Mouse (Mus musculus) midbrain, postnatal 0 days (tissue): ENCODE measurements around the gene Olfr193. TPM values are rescaled to one million over a fixed set of nuclear protein-coding genes. Genes with fewer than 3 reads are reported as not detected.
"Not testable (repeated sequence)": the region's sequence is repeated elsewhere in the genome, so short reads cannot be mapped to it uniquely, and the experiment has no call there.

Experiments
- ATAC-seq: fragments of 200-750 bp; cut with Nextera tagmentation; 2 replicates; pipeline ENCODE4 v1.8.0; 2017; ENCODE audit warnings: moderate number of reproducible peaks, mild to moderate bottlenecking, moderate TSS enrichment, moderate library complexity; ENCODE audit not compliant: low FRiP score
- DNase-seq: peaks from one replicate; pipeline ENCODE4 v3.0.0-alpha.2; 2015; ENCODE audit warnings: low spot score
- H3K27ac ChIP-seq: fragments of 300-500 bp; sonication (generic); 2 replicates; pipeline ENCODE4 v1.5.1; 2014; ENCODE audit warnings: low read depth, mild to moderate bottlenecking, low read length, mixed read lengths
- H3K27me3 ChIP-seq: fragments of 300-500 bp; sonication (generic); 2 replicates; pipeline ENCODE4 v1.6.1; 2014; ENCODE audit warnings: low read length, control low read depth, mixed read lengths; ENCODE audit not compliant: insufficient read depth
- H3K36me3 ChIP-seq: fragments of 300-500 bp; sonication (generic); 2 replicates; pipeline ENCODE4 v1.6.1; 2014; ENCODE audit warnings: low read length, control low read depth, mixed read lengths; ENCODE audit not compliant: insufficient read depth
- H3K4me1 ChIP-seq: fragments of 300-500 bp; sonication (generic); 2 replicates; pipeline ENCODE4 v1.6.1; 2014; ENCODE audit warnings: mild to moderate bottlenecking, control low read depth, antibody characterized with exemption, low read length, mixed read lengths; ENCODE audit not compliant: insufficient read depth
- H3K4me2 ChIP-seq: fragments of 300-500 bp; sonication (generic); 2 replicates; pipeline ENCODE4 v1.6.1; 2014; ENCODE audit warnings: low read depth, mild to moderate bottlenecking, low read length, mixed read lengths; ENCODE audit not compliant: poor library complexity, severe bottlenecking
- H3K4me3 ChIP-seq: fragments of 300-500 bp; sonication (generic); 2 replicates; pipeline ENCODE4 v1.5.1; 2014; ENCODE audit warnings: low read depth, mild to moderate bottlenecking, low read length, moderate library complexity
- H3K9ac ChIP-seq: fragments of 300-500 bp; sonication (generic); replicated peaks from 2 replicates; pipeline ENCODE4 v1.6.1; 2014; ENCODE audit warnings: mild to moderate bottlenecking, low read length, moderate library complexity, mixed read lengths; ENCODE audit not compliant: poor library complexity, severe bottlenecking
- H3K9me3 ChIP-seq: fragments of 300-500 bp; sonication (generic); 2 replicates; pipeline ENCODE4 v1.6.1; 2016; ENCODE audit warnings: low read length, control low read depth
- CTCF ChIP-seq: IDR thresholded peaks from 2 replicates; pipeline ENCODE4 v1.5.1; 2016; ENCODE audit warnings: antibody characterized with exemption, mild to moderate bottlenecking
- WGBS: fragments of 180-500 bp; shearing (Covaris S2); extraction: QIAGEN DNeasy Blood & Tissue Kit; methylation state at CpG from one replicate; pipeline ENCODE4 v1.1.7; 2014; 5-methylcytosine and 5-hydroxymethylcytosine counted together
- polyA plus RNA-seq: library from polyadenylated mRNA; unstranded; fragments of >200 nt; fragmentation: Nextera tagmentation; extraction: Ambion mirVana; gene quantifications from 2 replicates; pipeline ENCODE4 v1.2.1, GENCODE M21; 2015
- total RNA-seq: library from RNA; depleted of rRNA; stranded (reverse); fragments of >200 nt; gene quantifications from 2 replicates; pipeline ENCODE4 v1.2.3, GENCODE M21; 2014; rRNA removed

Olfr193 gene
- total and polyA plus RNA-seq, 2 experiments from 2014 or later, result not detected

GRCm38 (mm10) chr16:59105312-59105711 is 6.4 kb downstream of the Olfr193 start:
- Histone ChIP-seq H3K27me3 (no peaks in the 10 kb centered on the region), H3K27ac (no peak overlapping the region), H3K4me1 (no peaks in the 10 kb centered on the region), H3K9me3 (no peaks in the 10 kb centered on the region), H3K9ac (no peak overlapping the region), H3K4me2 (no peak overlapping the region), H3K36me3 (no peaks in the 10 kb centered on the region), H3K4me3 (no peak overlapping the region)
- no peak for DNase-seq
- 79% methylated on average over 2 of the region's 2 CpGs for WGBS
- no peak for ATAC-seq
- TF ChIP-seq CTCF, result no peak

GRCm38 (mm10) chr16:59089722-59090121 is 22.0 kb downstream of the Olfr193 start, which contains the start of gene Olfr191:
TSS of gene Olfr191 (minus strand) at chr16:59089822.
- not testable (repeated sequence) for H3K36me3 ChIP-seq, H3K4me2 ChIP-seq, ATAC-seq, H3K4me3 ChIP-seq, H3K9ac ChIP-seq, H3K9me3 ChIP-seq, H3K27ac ChIP-seq, H3K27me3 ChIP-seq, DNase-seq, H3K4me1 ChIP-seq
- WGBS, result 20% methylated on average over 1 of the region's 1 CpGs

DNA sequence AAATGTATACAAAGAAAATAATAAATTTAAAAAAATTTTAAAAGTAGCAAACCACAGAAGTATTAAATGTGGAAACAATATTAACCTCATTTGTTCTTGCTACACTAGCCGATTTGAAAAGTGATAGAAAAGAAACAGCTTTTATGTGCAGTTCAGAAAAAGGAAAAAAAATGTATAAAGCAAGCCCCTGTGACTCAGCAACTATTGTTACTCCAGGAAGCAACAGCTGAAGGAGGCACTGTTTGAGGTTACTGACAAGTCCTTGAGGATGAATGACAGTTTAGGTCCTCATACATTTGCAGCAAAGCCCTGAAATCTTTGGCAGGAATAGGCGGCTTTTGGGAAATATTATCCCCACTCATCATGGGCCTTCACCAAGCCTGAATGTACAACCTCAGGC is 30.6 kb downstream of the Olfr193 start:
- H3K27ac ChIP-seq, H3K4me2 ChIP-seq, H3K4me3 ChIP-seq, DNase-seq, H3K4me1 ChIP-seq, H3K36me3 ChIP-seq, H3K27me3 ChIP-seq, H3K9me3 ChIP-seq, ATAC-seq, H3K9ac ChIP-seq: not testable (repeated sequence)
- WGBS, result 79% methylated on average over 2 of the region's 2 CpGs

DNA sequence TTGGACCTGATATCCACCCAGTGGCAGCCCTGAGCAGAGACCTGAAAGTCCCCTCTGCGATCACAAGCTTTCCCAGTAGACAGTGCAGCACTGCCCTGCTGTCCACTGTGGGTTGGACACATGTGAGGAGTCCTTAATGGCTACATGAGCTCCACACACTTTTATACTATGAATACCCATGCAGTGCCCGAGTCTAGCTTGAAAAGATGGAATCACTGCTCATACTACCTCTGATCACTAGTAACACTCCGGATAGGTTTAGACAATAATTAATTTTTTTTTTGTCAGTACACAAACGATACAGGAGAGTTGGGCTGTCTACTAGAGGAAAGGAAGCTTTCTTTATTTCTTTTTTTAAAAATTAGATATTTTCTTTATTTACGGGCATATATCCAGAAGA is 33.8 kb downstream of the Olfr193 start, which contains the start of gene Olfr190:
Olfr190 (minus strand) TSS at position 101 of the 400 bp plus-strand sequence.
- TF ChIP-seq CTCF, result no peak
- ATAC-seq (no peak), DNase-seq (no peak)
- no peak within 1 kb of the TSS for H3K4me2 ChIP-seq
- H3K36me3 ChIP-seq, result no peaks in the 10 kb centered on the region
- no peaks in the 10 kb centered on the region for H3K9me3 ChIP-seq
- H3K4me1 ChIP-seq, result no peaks in the 10 kb centered on the region
- no peak within 1 kb of the TSS for H3K27ac ChIP-seq
- 91% methylated on average over 5 of the region's 5 CpGs for WGBS
- H3K4me3 ChIP-seq, result no peak within 1 kb of the TSS
- no peak within 1 kb of the TSS for H3K9ac ChIP-seq
- H3K27me3 ChIP-seq, result no peaks in the 10 kb centered on the region

DNA sequence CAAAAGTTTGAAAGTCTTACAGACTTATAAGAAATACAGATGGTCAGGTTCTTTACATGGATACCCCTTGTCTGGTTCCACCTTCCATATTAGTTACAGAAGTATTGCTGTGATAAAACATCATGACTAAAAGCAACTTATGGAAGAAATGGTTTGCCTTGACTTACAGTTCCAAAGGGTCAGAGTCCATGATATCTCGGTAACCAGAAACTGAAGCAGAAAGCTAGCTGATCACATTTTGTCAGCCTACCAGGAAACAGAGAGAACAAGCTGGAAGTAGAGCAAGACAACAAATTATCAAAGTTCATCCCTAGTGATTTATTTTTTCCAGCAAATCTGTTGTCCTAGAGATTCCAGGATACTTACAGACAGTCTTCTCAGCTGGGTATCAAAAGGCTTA is 38.2 kb downstream of the Olfr193 start:
- no peak for TF ChIP-seq CTCF
- no peaks in the 10 kb centered on the region for H3K9me3 ChIP-seq
- no peak overlapping the region for H3K9ac ChIP-seq
- H3K27me3 ChIP-seq, result no peaks in the 10 kb centered on the region
- WGBS, result 88% methylated on average over 1 of the region's 1 CpGs
- no peak for ATAC-seq
- H3K4me2 ChIP-seq, result no peak overlapping the region
- no peak overlapping the region for H3K27ac ChIP-seq
- DNase-seq, result no peak
- no peaks in the 10 kb centered on the region for H3K36me3 ChIP-seq
- H3K4me1 ChIP-seq, result no peaks in the 10 kb centered on the region
- no peak overlapping the region for H3K4me3 ChIP-seq

- H3K4me3 ChIP-seq, result no peak overlapping the region
- TF ChIP-seq CTCF, result no peak
- H3K9me3 ChIP-seq, result no peaks in the 10 kb centered on the region
- no peak overlapping the region for H3K27ac ChIP-seq
- H3K27me3 ChIP-seq, result no peaks in the 10 kb centered on the region
- ATAC-seq, result no peak
- H3K4me2 ChIP-seq, result no peak overlapping the region
- H3K36me3 ChIP-seq, result no peaks in the 10 kb centered on the region
- no peaks in the 10 kb centered on the region for H3K4me1 ChIP-seq
- no peak overlapping the region for H3K9ac ChIP-seq
- no peak for DNase-seq
Measured at GRCm38 (mm10) chr16:59071755-59072154, 39.9 kb downstream of the Olfr193 start.

GRCm38 (mm10) chr16:59062411-59062810 is 49.3 kb downstream of the Olfr193 start:
- not testable (repeated sequence) for H3K4me2 ChIP-seq, H3K4me3 ChIP-seq, H3K36me3 ChIP-seq, ATAC-seq, H3K9me3 ChIP-seq, H3K9ac ChIP-seq, H3K27ac ChIP-seq, H3K27me3 ChIP-seq, H3K4me1 ChIP-seq
- 72% methylated on average over 3 of the region's 3 CpGs for WGBS
- peak; percentile 26 for DNase-seq

Other genes with a start within 250 kb of the Olfr193 start
- gene Olfr177, start 237.1 kb downstream of the Olfr193 start, total RNA-seq, result not detected in 2 replicates
- gene Olfr177, start 237.1 kb downstream of the Olfr193 start, polyA plus RNA-seq, result not detected in 2 replicates
- not detected in 2 replicates for gene Olfr178, start 219.8 kb downstream of the Olfr193 start, total RNA-seq
- not detected in 2 replicates for gene Olfr178, start 219.8 kb downstream of the Olfr193 start, polyA plus RNA-seq
- gene Olfr181, start 183.1 kb downstream of the Olfr193 start, total RNA-seq, result not detected in 2 replicates
- gene Olfr181, start 183.1 kb downstream of the Olfr193 start, polyA plus RNA-seq, result not detected in 2 replicates
- not detected in 2 replicates for gene Olfr180, start 182.5 kb downstream of the Olfr193 start, total RNA-seq
- gene Olfr180, start 182.5 kb downstream of the Olfr193 start, polyA plus RNA-seq, result not detected in 2 replicates
- not detected in 2 replicates for gene Olfr183, start 116.5 kb downstream of the Olfr193 start, total RNA-seq
- not detected in 2 replicates for gene Olfr183, start 116.5 kb downstream of the Olfr193 start, polyA plus RNA-seq
- not detected in 2 replicates for gene Olfr186, start 81.6 kb downstream of the Olfr193 start, total RNA-seq
- not detected in 2 replicates for gene Olfr186, start 81.6 kb downstream of the Olfr193 start, polyA plus RNA-seq
- gene Olfr187, start 72.1 kb downstream of the Olfr193 start, total RNA-seq, result not detected in 2 replicates
- gene Olfr187, start 72.1 kb downstream of the Olfr193 start, polyA plus RNA-seq, result not detected in 2 replicates
- gene Olfr190, start 33.9 kb downstream of the Olfr193 start, total RNA-seq, result not detected in 2 replicates
- gene Olfr190, start 33.9 kb downstream of the Olfr193 start, polyA plus RNA-seq, result not detected in 2 replicates
- not detected in 2 replicates for gene Olfr191, start 22.1 kb downstream of the Olfr193 start, total RNA-seq
- not detected in 2 replicates for gene Olfr191, start 22.1 kb downstream of the Olfr193 start, polyA plus RNA-seq
- gene Olfr194, start 9.2 kb upstream of the Olfr193 start, total RNA-seq, result not detected in 2 replicates
- not detected in 2 replicates for gene Olfr194, start 9.2 kb upstream of the Olfr193 start, polyA plus RNA-seq
- gene Olfr195, start 35.2 kb upstream of the Olfr193 start, total RNA-seq, result not detected in 2 replicates
- gene Olfr195, start 35.2 kb upstream of the Olfr193 start, polyA plus RNA-seq, result not detected in 2 replicates
- not detected in 2 replicates for gene Olfr196, start 58.6 kb upstream of the Olfr193 start, total RNA-seq
- not detected in 2 replicates for gene Olfr196, start 58.6 kb upstream of the Olfr193 start, polyA plus RNA-seq
- not detected in 2 replicates for gene Olfr198, start 91.7 kb upstream of the Olfr193 start, total RNA-seq
- not detected in 2 replicates for gene Olfr198, start 91.7 kb upstream of the Olfr193 start, polyA plus RNA-seq
- gene Olfr199, start 107.9 kb upstream of the Olfr193 start, total RNA-seq, result not detected in 2 replicates
- not detected in 2 replicates for gene Olfr199, start 107.9 kb upstream of the Olfr193 start, polyA plus RNA-seq
- gene Olfr201, start 160.8 kb upstream of the Olfr193 start, total RNA-seq, result not detected in 2 replicates
- gene Olfr201, start 160.8 kb upstream of the Olfr193 start, polyA plus RNA-seq, result not detected in 2 replicates
- not detected in 2 replicates for gene Olfr202, start 174.9 kb upstream of the Olfr193 start, total RNA-seq
- gene Olfr202, start 174.9 kb upstream of the Olfr193 start, polyA plus RNA-seq, result not detected in 2 replicates
- not detected in 2 replicates for gene Olfr203, start 187.0 kb upstream of the Olfr193 start, total RNA-seq
- not detected in 2 replicates for gene Olfr203, start 187.0 kb upstream of the Olfr193 start, polyA plus RNA-seq
- gene Olfr204, start 206.4 kb upstream of the Olfr193 start, total RNA-seq, result not detected in 2 replicates
- gene Olfr204, start 206.4 kb upstream of the Olfr193 start, polyA plus RNA-seq, result not detected in 2 replicates
- gene Olfr205, start 219.3 kb upstream of the Olfr193 start, total RNA-seq, result not detected in 2 replicates
- gene Olfr205, start 219.3 kb upstream of the Olfr193 start, polyA plus RNA-seq, result not detected in 2 replicates
- gene Olfr206, start 237.4 kb upstream of the Olfr193 start, total RNA-seq, result not detected in 2 replicates
- gene Olfr206, start 237.4 kb upstream of the Olfr193 start, polyA plus RNA-seq, result not detected in 2 replicates